Mouse (Mus musculus) liver, adult 2 months (tissue): ENCODE measurements around the gene Eif3k. TPM values are rescaled to one million over a fixed set of nuclear protein-coding genes. Genes with fewer than 3 reads are reported as not detected.
A peak's percentile ranks its signal among the peaks of the same experiment; 100 is the strongest.

Source experiments
- DNase-seq: peaks from one replicate; pipeline ENCODE4 v3.0.0-alpha.2; 2011; ENCODE audit warnings: low read depth, low spot score; ENCODE audit errors: extremely low read depth
- H3K27ac ChIP-seq: fragments of 200-500 bp; replicated peaks from 2 replicates; pipeline ENCODE4 v1.5.1; 2012; ENCODE audit warnings: low read depth, mild to moderate bottlenecking, control low read depth, inconsistent platforms, low read length; ENCODE audit not compliant: insufficient read depth
- H3K27me3 ChIP-seq: fragments of 200-500 bp; 2 replicates; pipeline ENCODE4 v1.6.1; 2012; ENCODE audit warnings: mild to moderate bottlenecking, moderate library complexity, low read length, inconsistent platforms; ENCODE audit not compliant: control insufficient read depth, insufficient read depth
- H3K36me3 ChIP-seq: fragments of 200-500 bp; 2 replicates; pipeline ENCODE4 v1.6.1; 2012; ENCODE audit warnings: low read length, inconsistent platforms; ENCODE audit not compliant: control insufficient read depth, insufficient read depth
- H3K4me1 ChIP-seq: fragments of 200-500 bp; 2 replicates; pipeline ENCODE4 v1.6.1; 2011; ENCODE audit warnings: low read length; ENCODE audit not compliant: control insufficient read depth, insufficient read depth
- H3K4me3 ChIP-seq: fragments of 200-500 bp; 2 replicates; pipeline ENCODE4 v1.5.1; 2011; ENCODE audit warnings: low read depth, mild to moderate bottlenecking, control low read depth, low read length, moderate library complexity; ENCODE audit not compliant: insufficient read depth
- H3K79me2 ChIP-seq: fragments of 200-500 bp; 2 replicates; pipeline ENCODE4 v1.6.1; 2012; ENCODE audit warnings: inconsistent platforms, mild to moderate bottlenecking, low read length, moderate library complexity; ENCODE audit not compliant: control insufficient read depth, insufficient read depth
- H3K9ac ChIP-seq: fragments of 200-500 bp; 2 replicates; pipeline ENCODE4 v1.6.1; 2012; ENCODE audit warnings: low read depth, mild to moderate bottlenecking, control low read depth, inconsistent platforms, low read length
- CTCF ChIP-seq: fragments of 200-500 bp; IDR thresholded peaks from 2 replicates; pipeline ENCODE4 v1.5.1; 2011; ENCODE audit warnings: low read depth, low read length, control low read depth
- POLR2A ChIP-seq: fragments of 200-500 bp; IDR thresholded peaks from 2 replicates; pipeline ENCODE4 v1.6.1; 2011; ENCODE audit warnings: low read length, control low read depth; ENCODE audit not compliant: insufficient read depth; ENCODE audit errors: extremely low read depth
- WGBS: fragments of 180-500 bp; shearing (Covaris S2); methylation state at CpG from one replicate; pipeline ENCODE4 v1.1.7; 2018; 5-methylcytosine and 5-hydroxymethylcytosine counted together
- polyA plus RNA-seq: library from polyadenylated mRNA; depleted of rRNA; stranded (reverse); fragments of >200 nt; gene quantifications from 2 replicates; pipeline ENCODE4 v1.2.3, GENCODE M21; 2012
- total RNA-seq: library from RNA; depleted of rRNA; stranded (reverse); fragments of >200 nt; gene quantifications from 2 replicates; pipeline ENCODE4 v1.2.3, GENCODE M21; 2014

Eif3k gene
- total and polyA plus RNA-seq, 2 experiments = 64.8 to 91.2 TPM

DNA sequence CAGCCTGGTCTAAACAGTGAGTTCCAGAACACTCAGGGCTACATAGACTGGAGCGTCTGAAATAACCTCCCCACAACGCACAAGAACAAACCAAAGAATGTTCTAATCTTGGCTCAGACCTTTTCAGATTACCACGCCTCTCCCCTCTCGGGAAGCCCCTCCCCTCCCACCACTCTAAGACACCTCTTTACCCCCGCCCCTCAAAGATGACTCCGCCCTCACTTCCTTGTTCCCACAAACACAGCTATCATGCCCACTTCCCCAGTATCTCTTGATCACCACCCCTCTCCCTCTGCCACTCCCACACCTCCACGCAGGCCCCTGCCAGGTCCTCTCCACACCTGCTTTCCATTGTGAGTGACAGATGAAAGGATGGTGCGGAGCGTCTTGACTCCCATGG, 27.1 kb upstream of the Eif3k start:
- Histone ChIP-seq H3K36me3 (no peaks in the 10 kb centered on the region), H3K4me1 (no peaks in the 10 kb centered on the region), H3K27ac (no peak overlapping the region), H3K9ac (no peak overlapping the region), H3K27me3 (no peaks in the 10 kb centered on the region), H3K4me3 (no peak overlapping the region), H3K79me2 (no peaks in the 10 kb centered on the region)
- TF ChIP-seq CTCF (no peak), POLR2A (no peak)
- DNase-seq = no peak
- WGBS = 79% methylated on average over 9 of the region's 9 CpGs

DNA sequence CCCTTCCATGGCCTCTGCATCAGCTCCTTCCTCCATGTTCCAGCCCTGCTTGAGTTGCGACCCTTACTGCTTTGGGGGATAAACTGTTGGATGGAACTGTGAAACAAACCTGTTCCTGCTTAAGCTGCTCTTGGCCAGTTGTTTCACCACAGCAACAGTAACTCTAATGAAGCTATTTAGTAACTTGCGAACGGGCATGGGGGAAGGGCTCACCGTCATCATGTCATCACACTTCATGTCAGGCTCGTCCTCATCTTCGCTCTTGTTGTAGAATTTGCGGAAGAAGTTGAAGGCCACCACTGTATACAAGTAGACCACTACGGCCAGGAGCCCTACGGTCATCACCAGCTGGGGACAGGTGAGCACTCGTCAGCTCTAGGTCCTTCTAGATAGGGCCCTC, 26.5 kb upstream of the Eif3k start:
- Histone ChIP-seq H3K9ac (no peak overlapping the region), H3K27me3 (no peaks in the 10 kb centered on the region), H3K4me3 (no peak overlapping the region), H3K36me3 (no peaks in the 10 kb centered on the region), H3K27ac (no peak overlapping the region), H3K79me2 (no peaks in the 10 kb centered on the region), H3K4me1 (no peaks in the 10 kb centered on the region)
- 90% methylated on average over 10 of the region's 10 CpGs for WGBS
- DNase-seq = no peak
- TF ChIP-seq CTCF (no peak), POLR2A (no peak)

DNA sequence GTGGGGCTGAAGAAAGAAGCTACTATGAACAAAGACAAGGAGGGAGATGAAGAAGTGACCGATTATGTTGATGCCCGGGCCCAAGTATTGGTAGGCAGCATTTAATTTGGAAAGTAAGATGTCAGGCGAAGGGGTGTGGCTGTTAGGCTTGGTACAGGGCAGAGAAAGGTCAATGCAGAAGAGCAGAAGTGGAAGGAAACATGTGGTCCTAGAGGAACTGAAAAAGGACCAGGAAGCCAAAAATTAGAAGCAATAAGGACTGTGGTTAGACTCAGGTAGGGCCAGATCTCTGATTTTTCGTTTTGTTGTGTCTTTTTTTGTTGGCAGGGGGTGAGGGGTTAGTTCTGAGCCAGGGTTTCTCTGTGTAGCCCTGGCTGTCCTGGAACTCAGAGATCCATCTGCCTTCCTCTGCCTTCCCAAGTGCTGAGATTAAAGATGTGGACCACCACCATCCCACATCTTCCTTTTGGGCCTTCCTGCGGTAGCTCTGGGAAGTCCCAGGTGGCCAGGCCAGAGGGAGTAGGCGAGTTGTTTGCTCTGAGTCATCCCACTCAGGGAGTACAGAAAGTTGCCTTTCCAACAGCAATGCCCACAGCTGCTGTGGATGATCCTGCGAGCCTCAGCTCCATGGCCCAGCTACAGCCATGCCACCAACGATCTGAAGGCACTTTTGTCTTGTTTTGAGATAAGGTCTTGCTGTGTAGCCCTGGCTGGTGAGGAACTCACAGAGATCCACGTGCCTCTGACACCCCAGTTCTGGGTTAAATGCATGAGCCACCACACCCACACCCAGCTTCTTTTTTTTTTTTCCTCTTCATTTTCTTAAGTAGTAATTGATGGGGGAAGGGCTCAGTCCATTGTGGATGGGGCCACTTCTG, 25.8 kb upstream of the Eif3k start:
- TF ChIP-seq POLR2A (no peak), CTCF (no peak)

DNA sequence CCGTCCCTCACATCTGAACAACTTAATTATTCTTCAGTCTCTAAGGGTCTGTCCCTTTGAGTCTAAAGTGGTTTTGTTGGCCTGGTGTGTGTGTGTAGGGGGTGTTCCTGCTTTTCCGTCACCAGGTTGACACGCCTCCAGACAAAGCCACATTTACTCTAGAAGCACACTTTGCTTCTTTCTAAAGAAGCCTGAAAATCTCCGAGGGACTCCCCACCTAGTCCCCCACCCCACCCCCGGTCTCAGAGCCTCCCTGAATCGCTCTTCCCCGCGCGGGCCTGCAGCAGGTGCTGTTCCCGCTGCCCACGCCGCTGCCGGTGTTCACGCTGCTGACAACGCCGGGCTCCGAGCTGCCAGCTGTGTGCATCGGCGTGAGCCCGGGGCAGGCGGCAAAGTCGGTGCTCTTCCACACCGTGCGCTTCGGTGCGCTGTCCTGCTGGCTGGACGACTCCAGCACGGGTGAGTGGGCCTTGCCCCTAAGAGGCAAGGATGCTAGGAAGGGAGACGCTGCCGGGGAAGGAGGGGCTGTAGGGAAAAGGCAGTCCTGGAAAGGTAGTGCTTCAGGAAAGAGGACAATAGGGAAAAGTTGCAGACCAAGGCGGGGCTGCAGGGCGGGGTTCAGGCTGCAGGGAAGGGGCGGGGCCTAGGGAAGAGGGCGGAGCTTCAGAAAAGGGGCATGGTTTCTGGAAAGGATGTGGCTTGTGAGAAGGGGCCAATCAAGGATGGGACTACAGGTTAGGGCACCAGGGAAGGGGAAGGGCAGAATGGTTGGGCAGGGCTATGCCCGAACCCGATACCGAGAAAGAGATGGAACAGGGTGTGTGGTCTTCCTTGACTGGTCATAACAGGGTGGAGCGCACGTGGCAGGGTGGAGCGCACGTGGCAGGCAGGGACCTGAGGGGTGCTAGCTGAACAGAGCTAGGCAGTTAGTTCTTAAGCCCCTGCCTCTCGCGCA, 19.3 kb upstream of the Eif3k start:
- Histone ChIP-seq H3K27ac (no peak overlapping the region), H3K79me2 (no peaks in the 10 kb centered on the region), H3K36me3 (no peaks in the 10 kb centered on the region), H3K27me3 (peaks cover 7% of the 10 kb centered on the region; the same call in 1 of the 2 replicates), H3K9ac (peak overlapping the region; percentile 15; the same call in 1 of the 2 replicates), H3K4me1 (peaks cover 3% of the 10 kb centered on the region; the same call in 1 of the 2 replicates), H3K4me3 (peak overlapping the region; percentile 35; the same call in 1 of the 2 replicates)
- WGBS = 14% methylated on average over 43 of the region's 43 CpGs
- no peak for DNase-seq
- TF ChIP-seq POLR2A (no peak), CTCF (no peak)

More for the DNA sequence above, 25.8 kb upstream of the Eif3k start:
- Histone ChIP-seq H3K27ac (0 out of 2 replicates have a peak overlapping the region, but pooled peaks have one; percentile 16), H3K9ac (no peak overlapping the region), H3K36me3 (no peaks in the 10 kb centered on the region), H3K4me3 (no peak overlapping the region), H3K4me1 (no peaks in the 10 kb centered on the region), H3K27me3 (no peaks in the 10 kb centered on the region), H3K79me2 (no peaks in the 10 kb centered on the region)
- DNase-seq = peak; percentile 15
- WGBS = 68% methylated on average over 9 of the region's 9 CpGs

DNA sequence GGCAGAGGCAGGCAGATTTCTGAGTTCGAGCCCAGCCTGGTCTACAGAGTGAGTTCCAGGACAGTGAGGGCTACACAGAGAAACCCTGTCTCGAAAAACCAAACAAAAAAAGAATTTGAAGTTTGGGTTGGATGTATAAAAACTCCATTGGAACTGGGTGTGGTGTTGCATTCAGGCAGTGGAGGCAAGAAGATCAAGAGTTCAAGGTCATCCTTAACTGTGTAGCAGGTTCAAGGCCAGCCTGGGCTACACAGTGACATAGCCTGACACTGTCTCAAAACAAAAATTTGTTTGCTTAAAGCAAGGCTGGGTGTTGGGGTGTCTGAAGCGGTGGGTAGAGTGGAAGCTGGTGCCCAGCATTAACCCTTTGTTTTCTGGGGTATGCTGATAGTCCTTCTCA, 11.7 kb upstream of the Eif3k start:
- H3K4me3 ChIP-seq = no peak overlapping the region
- DNase-seq = no peak
- H3K4me1 ChIP-seq = no peaks in the 10 kb centered on the region
- no peak overlapping the region for H3K27ac ChIP-seq
- TF ChIP-seq POLR2A (no peak), CTCF (no peak)
- no peaks in the 10 kb centered on the region for H3K36me3 ChIP-seq
- H3K27me3 ChIP-seq = no peaks in the 10 kb centered on the region
- no peaks in the 10 kb centered on the region for H3K79me2 ChIP-seq
- no peak overlapping the region for H3K9ac ChIP-seq
- 78% methylated on average over 3 of the region's 3 CpGs for WGBS
